Mouse (Mus musculus): ENCODE data around the gene Pnmal1. TPM values are rescaled to one million over a fixed set of nuclear protein-coding genes. Genes with fewer than 3 reads are reported as not detected.
"Not testable (repeated sequence)": the region's sequence is repeated elsewhere in the genome, so short reads cannot be mapped to it uniquely, and the experiment has no call there.

The Pnmal1 gene
- total RNA-seq, 2 experiments from 2014 or later = not detected

GRCm38 (mm10) chr7:16949908-16950841 lies 9.3 kb upstream of the Pnmal1 start:
- intact Hi-C loops (cut with DNase I) = loop anchor here (1.0 to 2.0 kb wide), 2 partner anchors 17 to 117 kb away; no protein-coding TSS in a partner anchor
- peak; percentile 63 to 72 for DNase-seq

- intact Hi-C loops (cut with DNase I) = loop anchor here (1.0 to 2.0 kb wide), 3 partner anchors 18 to 116 kb away; no protein-coding TSS in a partner anchor
- DNase-seq = peak; percentile 61 to 77
Observed at GRCm38 (mm10) chr7:16950861-16951635, 8.4 kb upstream of the Pnmal1 start.

DNA sequence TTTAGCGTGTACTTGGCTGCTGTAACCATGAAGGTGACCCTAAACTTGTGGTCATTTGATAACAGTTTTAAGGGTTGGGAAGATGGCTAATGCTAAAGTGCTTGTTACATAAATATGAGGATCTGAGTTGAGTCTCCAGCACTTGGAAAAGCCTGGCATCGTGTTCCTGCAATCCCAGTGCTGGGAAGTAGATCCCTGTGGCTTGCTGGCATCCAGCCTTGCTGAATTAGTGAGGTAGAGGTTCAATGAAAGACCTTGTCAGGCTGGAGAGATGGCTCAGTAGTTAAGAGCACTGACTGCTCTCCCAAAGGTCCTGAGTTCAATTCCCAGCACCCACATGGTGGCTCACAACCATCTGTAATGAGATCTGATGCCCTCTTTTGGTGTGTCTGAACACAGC lies 5.7 kb upstream of the Pnmal1 start:
- DNase-seq; intact Hi-C loops (cut with DNase I): not testable (repeated sequence)

DNA sequence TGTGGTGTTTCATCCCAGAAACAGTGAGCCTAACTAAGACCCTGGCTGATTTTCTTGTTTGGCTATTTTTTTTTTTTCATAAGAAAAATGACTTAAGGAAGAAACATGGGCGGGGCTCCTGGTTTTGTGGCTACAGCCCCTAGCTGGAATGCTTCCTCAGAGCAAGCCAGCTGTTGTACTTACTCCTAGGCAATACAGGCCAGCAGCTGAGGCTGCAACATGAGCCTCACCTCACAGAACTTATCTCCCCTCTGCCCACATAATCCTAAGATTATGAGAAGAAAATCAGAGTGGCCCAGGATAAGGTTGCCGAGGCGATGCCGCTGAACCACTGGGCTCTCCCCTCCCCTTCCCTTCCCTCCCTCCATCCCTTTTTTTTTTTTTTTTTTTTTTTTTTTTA lies 3.8 kb upstream of the Pnmal1 start:
- DNase-seq = no peak
- intact Hi-C loops (cut with DNase I) = no loop called here

DNA sequence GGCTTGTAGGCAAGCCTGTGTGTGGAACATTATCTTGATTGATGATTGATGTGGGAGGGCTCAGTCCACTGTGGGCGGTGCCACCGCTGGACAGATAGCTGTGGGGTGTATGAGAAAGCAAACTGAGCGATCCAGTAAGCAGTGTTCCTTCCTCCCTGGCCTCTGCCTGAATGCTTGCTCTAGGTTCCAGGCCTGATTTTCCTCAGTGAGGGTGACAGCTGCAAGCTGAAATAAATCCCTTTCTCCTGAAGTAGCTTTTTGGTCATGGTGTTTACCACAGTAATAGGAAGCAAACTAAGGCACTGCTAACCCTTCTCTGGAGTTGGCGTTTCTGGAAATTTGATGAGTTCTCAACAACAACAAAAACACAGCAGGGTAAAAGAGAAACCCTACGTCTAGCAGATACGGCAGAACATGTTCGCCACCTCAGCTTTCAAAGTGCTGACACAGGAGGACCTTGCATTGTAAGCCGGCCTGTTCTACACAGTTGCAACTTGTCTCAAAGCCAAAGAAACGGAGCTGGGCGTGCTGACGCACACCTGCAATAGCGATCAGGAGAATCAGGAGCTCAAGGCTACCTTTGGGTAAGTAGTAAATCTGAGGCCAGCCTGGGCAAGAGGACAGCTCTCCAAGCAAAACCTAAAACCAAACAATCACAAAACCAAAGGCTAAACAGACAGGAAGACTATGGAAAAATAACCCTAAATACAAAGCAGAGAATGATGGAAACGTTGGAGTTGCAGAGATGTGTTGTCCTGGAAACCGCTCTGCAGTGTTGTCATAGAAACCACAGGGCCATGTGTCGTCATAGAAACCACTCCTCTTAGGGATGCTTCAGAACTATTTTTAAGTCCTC lies 2.8 kb upstream of the Pnmal1 start:
- intact Hi-C loops (cut with DNase I) = no loop called here
- no peak for DNase-seq

- intact Hi-C loops (cut with DNase I) = no loop called here
- DNase-seq = no peak
Observed at GRCm38 (mm10) chr7:16961678-16962077, 2.2 kb downstream of the Pnmal1 start.

GRCm38 (mm10) chr7:16968414-16968813 lies 8.9 kb downstream of the Pnmal1 start:
- intact Hi-C loops (cut with DNase I) = no loop called here
- no peak for DNase-seq

- DNase-seq = no peak
- intact Hi-C loops (cut with DNase I) = no loop called here
Observed at GRCm38 (mm10) chr7:16971160-16971559, 11.7 kb downstream of the Pnmal1 start.

GRCm38 (mm10) chr7:16974018-16974417 lies 14.5 kb downstream of the Pnmal1 start:
- intact Hi-C loops (cut with DNase I) = no loop called here
- peak; percentile 34 to 36 for DNase-seq

DNA sequence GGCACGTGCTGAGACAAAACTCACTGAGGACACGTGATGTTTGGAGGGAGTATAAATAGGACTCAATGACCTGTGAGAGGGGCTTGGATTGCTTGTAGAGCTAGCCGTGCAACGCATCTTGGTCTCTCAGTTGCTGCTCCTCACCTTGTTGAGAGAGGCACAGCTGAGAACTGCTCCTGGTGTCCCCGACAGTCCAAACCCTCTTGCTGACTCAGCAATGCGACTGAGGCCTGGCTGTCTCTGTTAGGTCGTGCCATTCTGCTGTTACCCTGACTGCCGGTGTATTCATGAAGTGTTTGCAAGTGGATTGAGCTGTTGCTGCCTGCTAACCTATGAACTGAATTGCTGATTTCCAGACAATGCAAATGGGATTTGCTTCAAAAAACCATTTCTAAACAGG lies 16.8 kb downstream of the Pnmal1 start:
- DNase-seq = no peak
- intact Hi-C loops (cut with DNase I) = no loop called here

DNA sequence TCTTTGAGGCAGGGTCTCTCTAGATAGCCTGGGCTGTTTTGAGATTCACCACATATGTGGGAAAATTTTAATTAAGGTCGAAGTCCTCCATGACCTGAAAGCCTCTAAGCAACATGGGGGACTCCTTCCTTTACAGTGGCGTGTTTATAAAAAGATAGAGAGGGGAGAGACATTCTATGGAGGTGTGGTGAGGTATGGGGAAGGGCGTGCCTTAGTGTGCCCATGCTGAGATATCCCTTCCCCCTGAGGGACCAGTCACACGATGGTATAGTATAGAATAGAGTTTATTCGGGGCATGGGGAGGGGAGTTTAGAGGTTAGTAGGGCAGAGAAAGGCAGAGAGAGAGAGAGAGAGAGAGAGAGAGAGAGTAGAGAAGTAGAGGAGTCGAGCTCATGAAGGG lies 18.7 kb downstream of the Pnmal1 start:
- intact Hi-C loops (cut with DNase I) = no loop called here
- DNase-seq = no peak

GRCm38 (mm10) chr7:16978593-16978992 lies 19.1 kb downstream of the Pnmal1 start:
- no peak for DNase-seq
- intact Hi-C loops (cut with DNase I) = no loop called here

DNA sequence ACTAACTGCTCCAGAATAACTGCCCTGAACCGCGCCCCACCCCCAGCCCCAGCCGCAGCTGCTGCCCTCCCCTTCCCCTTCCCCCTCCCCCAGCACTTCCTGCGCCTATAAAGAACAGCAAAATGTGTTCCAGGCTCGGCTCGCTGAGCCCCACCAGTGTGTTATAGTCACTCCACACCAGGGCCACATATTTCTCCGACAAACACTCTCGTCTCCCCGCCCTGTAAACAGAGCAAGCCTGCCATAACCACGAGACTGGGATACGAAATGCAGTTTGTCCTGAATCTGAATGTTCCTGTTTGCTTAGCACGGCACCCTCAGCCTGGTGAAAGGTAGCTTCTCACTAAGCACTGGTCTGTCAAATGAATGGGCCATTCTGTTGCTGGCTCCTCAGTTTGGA lies 20.9 kb downstream of the Pnmal1 start:
- DNase-seq = no peak
- intact Hi-C loops (cut with DNase I) = no loop called here

GRCm38 (mm10) chr7:16982859-16983568 lies 23.5 kb downstream of the Pnmal1 start, which contains the start of gene Gm42372:
Gm42372 (plus strand) TSS chr7:16983086.
- intact Hi-C loops (cut with DNase I) = no loop called here
- no peak for DNase-seq

DNA sequence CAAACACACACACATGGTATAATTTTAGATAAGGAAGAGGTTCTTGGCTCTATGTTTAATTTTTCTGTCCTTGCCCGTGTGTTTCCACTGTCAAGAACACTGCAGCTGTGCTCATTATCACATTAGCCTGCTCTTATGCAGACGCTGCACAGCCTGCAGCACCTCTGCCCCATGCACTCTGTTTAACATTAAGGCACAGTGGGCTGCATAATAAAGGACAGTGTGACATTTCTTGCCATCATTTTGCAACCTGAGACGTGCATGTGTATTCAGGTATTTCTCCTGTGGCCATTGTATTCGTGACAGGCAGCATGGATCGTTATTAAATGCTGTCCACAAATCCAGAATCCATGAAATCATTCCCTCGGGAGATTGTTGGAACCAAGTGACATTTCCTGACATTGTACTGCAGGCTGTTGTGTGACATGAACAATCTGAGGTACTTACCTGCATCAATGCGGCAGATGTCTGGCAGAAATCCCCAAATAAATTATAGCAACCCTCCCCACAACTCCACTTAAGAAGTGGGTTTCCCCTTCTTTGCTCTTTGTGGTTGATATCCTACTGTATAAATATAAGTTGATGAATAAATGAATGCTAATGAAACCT lies 28.2 kb downstream of the Pnmal1 start:
- intact Hi-C loops (cut with DNase I) = no loop called here
- DNase-seq = no peak

GRCm38 (mm10) chr7:16988405-16988804 lies 28.9 kb downstream of the Pnmal1 start:
- DNase-seq = peak; percentile 50 to 60
- intact Hi-C loops (cut with DNase I) = no loop called here

DNA sequence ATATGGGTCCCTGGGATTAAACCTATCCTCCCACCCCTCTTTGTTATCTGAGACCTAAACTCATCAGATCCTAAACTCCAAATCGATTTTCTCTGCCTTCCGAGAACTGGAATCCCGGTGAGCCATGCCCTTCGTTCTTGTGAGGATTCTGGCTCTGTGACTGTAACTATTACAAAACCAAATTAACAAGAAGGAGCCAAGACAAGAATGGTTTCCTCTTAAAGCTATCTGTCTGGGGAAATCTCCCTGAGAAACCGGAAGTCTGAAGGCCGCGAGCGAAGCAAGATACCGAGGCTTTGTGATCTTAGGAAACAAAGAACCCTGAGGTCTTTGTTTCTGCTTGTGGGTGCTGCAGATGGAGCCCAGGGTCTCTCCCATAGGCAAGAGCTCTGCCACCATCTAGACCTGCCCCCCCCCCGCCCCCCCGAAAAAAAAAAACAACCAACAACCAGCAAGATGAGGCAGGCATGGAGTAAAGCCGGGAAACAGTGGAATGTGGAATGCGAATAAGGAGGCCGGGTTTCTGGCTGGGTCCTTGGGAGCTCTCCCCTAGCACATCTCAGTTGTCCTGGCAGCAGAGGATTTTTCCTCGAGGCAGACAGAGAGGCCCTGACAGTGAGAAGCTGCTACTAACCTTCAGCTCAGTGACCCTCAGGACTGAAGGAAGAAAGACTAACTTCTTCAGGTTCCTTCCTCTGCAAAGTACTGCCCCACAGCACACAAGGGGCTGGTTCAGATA lies 30.7 kb downstream of the Pnmal1 start:
- no peak for DNase-seq
- intact Hi-C loops (cut with DNase I) = no loop called here

GRCm38 (mm10) chr7:16991681-16992450 lies 32.4 kb downstream of the Pnmal1 start:
- DNase-seq = no peak
- intact Hi-C loops (cut with DNase I) = no loop called here

Measured in gastrocnemius, postnatal 36 days (tissue).